Mouse (Mus musculus) hindbrain, embryonic 14.5 days (tissue): ENCODE measurements around the gene Cchcr1. TPM values are rescaled to one million over a fixed set of nuclear protein-coding genes. Genes with fewer than 3 reads are reported as not detected.

ENCODE experiments used
- ATAC-seq: fragments of 200-750 bp; cut with Nextera tagmentation; 2 replicates; pipeline ENCODE4 v1.8.0; 2017; ENCODE audit warnings: moderate number of reproducible peaks, mild to moderate bottlenecking, moderate TSS enrichment, moderate library complexity; ENCODE audit not compliant: low FRiP score
- DNase-seq: peaks from one replicate; pipeline ENCODE4 v3.0.0-alpha.2; 2015; ENCODE audit warnings: low spot score
- H3K27ac ChIP-seq: fragments of 300-500 bp; sonication (generic); 2 replicates; pipeline ENCODE4 v1.5.1; 2014; ENCODE audit warnings: mild to moderate bottlenecking, moderate library complexity
- H3K27me3 ChIP-seq: fragments of 300-500 bp; sonication (generic); 2 replicates; pipeline ENCODE4 v1.6.1; 2014; ENCODE audit warnings: mild to moderate bottlenecking, low read length, mixed read lengths; ENCODE audit not compliant: control insufficient read depth, insufficient read depth
- H3K36me3 ChIP-seq: fragments of 300-500 bp; sonication (generic); replicated peaks from 2 replicates; pipeline ENCODE4 v1.6.1; 2014; ENCODE audit not compliant: control insufficient read depth, insufficient read depth
- H3K4me1 ChIP-seq: fragments of 300-500 bp; sonication (generic); replicated peaks from 2 replicates; pipeline ENCODE4 v1.6.1; 2014; ENCODE audit warnings: antibody characterized with exemption, low read length, mixed read lengths; ENCODE audit not compliant: control insufficient read depth, insufficient read depth
- H3K4me2 ChIP-seq: fragments of 300-500 bp; sonication (generic); replicated peaks from 2 replicates; pipeline ENCODE4 v1.6.1; 2014; ENCODE audit warnings: mild to moderate bottlenecking, moderate library complexity
- H3K4me3 ChIP-seq: fragments of 300-500 bp; sonication (generic); replicated peaks from 2 replicates; pipeline ENCODE4 v1.5.1; 2014; ENCODE audit warnings: mild to moderate bottlenecking, low read length
- H3K9ac ChIP-seq: fragments of 300-500 bp; sonication (generic); 2 replicates; pipeline ENCODE4 v1.6.1; 2014
- H3K9me3 ChIP-seq: fragments of 300-500 bp; sonication (generic); 2 replicates; pipeline ENCODE4 v1.6.1; 2016; ENCODE audit warnings: low read length; ENCODE audit not compliant: control insufficient read depth
- WGBS: fragments of 180-500 bp; shearing (Covaris S2); extraction: QIAGEN DNeasy Blood & Tissue Kit; methylation state at CpG from one replicate; pipeline ENCODE4 v1.1.7; 2014; 5-methylcytosine and 5-hydroxymethylcytosine counted together
- polyA plus RNA-seq: library from polyadenylated mRNA; unstranded; fragments of >200 nt; fragmentation: Nextera tagmentation; extraction: Ambion mirVana; gene quantifications from 2 replicates; pipeline ENCODE4 v1.2.1, GENCODE M21; 2014

Cchcr1 gene
- polyA plus RNA-seq, 1 experiment from 2014 or later, result 3.5 TPM

- Histone ChIP-seq H3K9ac (no peak overlapping the region), H3K4me1 (no peaks in the 10 kb centered on the region), H3K4me3 (no peak overlapping the region), H3K27ac (no peak overlapping the region), H3K36me3 (no peaks in the 10 kb centered on the region), H3K9me3 (no peaks in the 10 kb centered on the region), H3K4me2 (no peak overlapping the region), H3K27me3 (no peaks in the 10 kb centered on the region)
- WGBS, result 78% methylated on average over 9 of the region's 9 CpGs
- no peak for DNase-seq
- no peak for ATAC-seq
These were observed 40.5 kb downstream of the Cchcr1 start for GRCm38 (mm10) chr17:35557351-35557750.

- Histone ChIP-seq H3K27me3 (no peaks in the 10 kb centered on the region), H3K9me3 (no peaks in the 10 kb centered on the region), H3K9ac (no peak overlapping the region), H3K27ac (no peak overlapping the region), H3K4me3 (no peak overlapping the region), H3K36me3 (no peaks in the 10 kb centered on the region), H3K4me1 (no peaks in the 10 kb centered on the region), H3K4me2 (no peak overlapping the region)
- ATAC-seq (no peak), DNase-seq (no peak)
- WGBS, result 66% methylated on average over 8 of the region's 8 CpGs
These were observed 41.3 kb downstream of the Cchcr1 start for GRCm38 (mm10) chr17:35558216-35558615.

GRCm38 (mm10) chr17:35567150-35567549 lies 50.2 kb downstream of the Cchcr1 start, which contains the start of gene 2300002M23Rik:
Gene 2300002M23Rik (plus strand): TSS chr17:35567450.
- ATAC-seq, result no peak
- DNase-seq, result no peak
- Histone ChIP-seq H3K27ac (no peak within 1 kb of the TSS), H3K9ac (no peak within 1 kb of the TSS), H3K4me3 (no peak within 1 kb of the TSS), H3K36me3 (no peaks in the 10 kb centered on the region), H3K27me3 (peaks cover 17% of the 10 kb centered on the region), H3K9me3 (no peaks in the 10 kb centered on the region), H3K4me1 (0 out of 2 replicates have a peak, but pooled peaks cover 3% of the 10 kb centered on the region), H3K4me2 (no peak within 1 kb of the TSS)
- WGBS, result 64% methylated on average over 3 of the region's 3 CpGs

- H3K9ac ChIP-seq, result no peak overlapping the region
- ATAC-seq (no peak), DNase-seq (no peak)
- no peak overlapping the region for H3K4me2 ChIP-seq
- 27% methylated on average over 9 of the region's 9 CpGs for WGBS
- H3K4me1 ChIP-seq, result 0 out of 2 replicates have a peak, but pooled peaks cover 3% of the 10 kb centered on the region
- no peaks in the 10 kb centered on the region for H3K9me3 ChIP-seq
- H3K4me3 ChIP-seq, result no peak overlapping the region
- H3K27ac ChIP-seq, result no peak overlapping the region
- no peaks in the 10 kb centered on the region for H3K36me3 ChIP-seq
- H3K27me3 ChIP-seq, result peaks cover 17% of the 10 kb centered on the region
These were observed 50.9 kb downstream of the Cchcr1 start for GRCm38 (mm10) chr17:35567767-35568166.

GRCm38 (mm10) chr17:35569091-35569944 lies 52.4 kb downstream of the Cchcr1 start:
- H3K4me1 ChIP-seq, result 0 out of 2 replicates have a peak, but pooled peaks cover 3% of the 10 kb centered on the region
- DNase-seq (no peak), ATAC-seq (peak; percentile 62; the same call in 1 of the 2 replicates)
- no peaks in the 10 kb centered on the region for H3K36me3 ChIP-seq
- H3K9me3 ChIP-seq, result no peaks in the 10 kb centered on the region
- peak overlapping the region; percentile 23 for H3K4me3 ChIP-seq
- no peak overlapping the region for H3K27ac ChIP-seq
- WGBS, result under 1% methylated on average over 28 of the region's 28 CpGs
- H3K4me2 ChIP-seq, result peak overlapping the region; percentile 53
- peak overlapping the region; percentile 59 for H3K9ac ChIP-seq
- peaks cover 17% of the 10 kb centered on the region for H3K27me3 ChIP-seq

- Histone ChIP-seq H3K27me3 (peaks cover 17% of the 10 kb centered on the region), H3K4me3 (no peak overlapping the region), H3K4me2 (no peak overlapping the region), H3K27ac (no peak overlapping the region), H3K36me3 (no peaks in the 10 kb centered on the region), H3K9me3 (no peaks in the 10 kb centered on the region), H3K9ac (no peak overlapping the region), H3K4me1 (0 out of 2 replicates have a peak, but pooled peaks cover 3% of the 10 kb centered on the region)
- ATAC-seq (no peak), DNase-seq (no peak)
- WGBS, result 58% methylated on average over 14 of the region's 14 CpGs
These were observed 53.9 kb downstream of the Cchcr1 start for GRCm38 (mm10) chr17:35570836-35571235.

GRCm38 (mm10) chr17:35571477-35571876 lies 54.6 kb downstream of the Cchcr1 start:
- H3K27me3 ChIP-seq, result peaks cover 17% of the 10 kb centered on the region
- 96% methylated on average over 7 of the region's 7 CpGs for WGBS
- no peaks in the 10 kb centered on the region for H3K36me3 ChIP-seq
- H3K4me3 ChIP-seq, result no peak overlapping the region
- ATAC-seq (no peak), DNase-seq (no peak)
- H3K4me1 ChIP-seq, result 0 out of 2 replicates have a peak, but pooled peaks cover 3% of the 10 kb centered on the region
- no peak overlapping the region for H3K9ac ChIP-seq
- H3K4me2 ChIP-seq, result no peak overlapping the region
- no peaks in the 10 kb centered on the region for H3K9me3 ChIP-seq
- no peak overlapping the region for H3K27ac ChIP-seq

GRCm38 (mm10) chr17:35578211-35578610 lies 61.3 kb downstream of the Cchcr1 start:
- Histone ChIP-seq H3K4me3 (no peak overlapping the region), H3K4me2 (no peak overlapping the region), H3K27me3 (no peaks in the 10 kb centered on the region), H3K9me3 (no peaks in the 10 kb centered on the region), H3K9ac (no peak overlapping the region), H3K4me1 (no peaks in the 10 kb centered on the region), H3K36me3 (no peaks in the 10 kb centered on the region), H3K27ac (no peak overlapping the region)
- 21% methylated on average over 6 of the region's 6 CpGs for WGBS
- no peak for ATAC-seq
- DNase-seq, result peak; percentile 80
